ENCODE assay signal across 35 mouse cellular contexts in the genomic region with DNA sequence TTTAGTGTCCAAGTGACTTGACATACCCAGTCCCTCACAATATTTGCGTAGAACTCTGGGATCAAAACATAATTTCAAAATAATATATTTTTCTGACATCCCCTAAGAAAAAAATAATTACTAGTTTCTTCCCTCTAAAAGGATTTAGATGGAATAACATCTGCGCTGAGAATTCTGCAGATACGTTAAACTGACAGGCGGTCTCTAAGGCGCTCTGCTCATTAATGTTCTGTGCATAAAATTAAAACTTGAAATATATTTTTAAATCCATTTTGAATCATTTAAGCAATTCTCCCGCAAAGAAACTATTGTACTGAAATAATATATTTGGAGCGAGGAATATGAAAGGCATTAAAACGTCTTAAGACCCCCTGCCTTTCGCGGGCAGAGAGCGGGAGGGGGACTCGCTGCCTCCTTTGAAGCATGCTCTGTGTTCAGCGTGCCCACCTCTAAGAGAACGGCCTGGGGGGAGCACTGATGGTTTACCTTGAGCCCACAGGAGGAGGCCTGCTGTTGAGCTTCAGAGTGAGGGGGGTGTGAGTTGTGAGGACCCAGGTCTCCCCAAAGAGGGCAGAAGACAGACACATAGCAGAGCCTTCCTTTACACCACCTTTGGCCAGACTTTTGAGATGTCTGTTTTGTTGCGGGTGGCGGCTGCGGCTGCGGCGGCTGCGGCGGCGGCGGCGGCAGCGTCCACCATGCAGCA. TPM values are rescaled to one million over a fixed set of nuclear protein-coding genes. Genes with fewer than 3 reads are reported as not detected.
DNase-seq lines count a peak whose midpoint lies in the region; ATAC-seq and TF ChIP-seq lines count a peak whose summit lies in the region.
"Had no signal": no experiment of that assay in that cellular context is flagged by ENCODE, and none has a peak within 500 bp of the region (broad histone marks: within the 10 kb centered on the region; RNA-seq: fewer than 3 reads in every experiment).

No protein-coding gene starts in this region.

- no peak for TF ChIP-seq POLR2A in ES-Bruce4 (IDR thresholded peaks at IDR 0.05; ENCODE audit: insufficient read depth, low read length)

- H3K27me3 ChIP-seq in hindbrain, embryonic 10.5 days (ENCODE audit: insufficient read depth, poor library complexity, severe bottlenecking): no peaks in the 10 kb centered on the region
- no peaks in the 10 kb centered on the region for H3K27me3 ChIP-seq in hindbrain, embryonic 12.5 days
- no peaks in the 10 kb centered on the region for H3K27me3 ChIP-seq in ES-Bruce4 (ENCODE audit: control insufficient read depth, insufficient read depth, low read length, poor library complexity, severe bottlenecking)
- no peaks in the 10 kb centered on the region for H3K27me3 ChIP-seq in embryonic facial prominence, embryonic 15.5 days
- no peaks in the 10 kb centered on the region for H3K27me3 ChIP-seq in midbrain, embryonic 16.5 days (ENCODE audit: control insufficient read depth, insufficient read depth, low read depth, low read length)
- H3K27me3 ChIP-seq: liver, embryonic 15.5 days; lung, embryonic 15.5 days; neural tube, embryonic 13.5 days had no signal

- no peak overlapping the region for H3K4me3 ChIP-seq in hindbrain, embryonic 10.5 days
- no peak overlapping the region for H3K4me3 ChIP-seq in hindbrain, embryonic 12.5 days
- peak overlapping the region; percentile 4; the same call in 1 of the 2 replicates for H3K4me3 ChIP-seq in ES-Bruce4 (ENCODE audit: low read depth, low read length)
- H3K4me3 ChIP-seq in embryonic facial prominence, embryonic 15.5 days (replicated peaks): no peak overlapping the region
- H3K4me3 ChIP-seq in midbrain, embryonic 16.5 days (ENCODE audit: low read depth, low read length): no peak overlapping the region
- H3K4me3 ChIP-seq: heart, adult 2 months; heart, embryonic 13.5 days; limb, embryonic 10.5 days; liver, embryonic 15.5 days; lung, embryonic 15.5 days; myocyte; neural tube, embryonic 13.5 days had no signal

- 0 out of 2 replicates have a peak overlapping the region, but pooled peaks have one; percentile 13 for H3K27ac ChIP-seq in hindbrain, embryonic 10.5 days
- H3K27ac ChIP-seq in hindbrain, embryonic 12.5 days: no peak overlapping the region
- no peak overlapping the region for H3K27ac ChIP-seq in ES-Bruce4 (ENCODE audit: insufficient read depth, low read length)
- 0 out of 2 replicates have a peak overlapping the region, but pooled peaks have one; percentile 11 for H3K27ac ChIP-seq in embryonic facial prominence, embryonic 15.5 days (replicated peaks)
- H3K27ac ChIP-seq in midbrain, embryonic 16.5 days (ENCODE audit: low read length): no peak overlapping the region
- H3K27ac ChIP-seq: heart, adult 2 months; limb, embryonic 10.5 days; liver, embryonic 15.5 days; lung, embryonic 15.5 days; neural tube, embryonic 13.5 days had no signal

- no peak for ATAC-seq in hindbrain, embryonic 12.5 days (ENCODE audit: low FRiP score)
- ATAC-seq in embryonic facial prominence, embryonic 15.5 days (ENCODE audit: insufficient number of reproducible peaks, low FRiP score, low TSS enrichment, low read depth): no peak
- ATAC-seq in midbrain, embryonic 16.5 days: 0 out of 2 replicates have a peak, but pooled peaks have one; percentile 28
- ATAC-seq: activated CD4-positive, CD25-positive, alpha-beta regulatory T cell, adult 4 months; inflammation-experienced regulatory T-cells, adult 6 months had no signal

- no peaks in the 10 kb centered on the region for H3K36me3 ChIP-seq in hindbrain, embryonic 10.5 days
- H3K36me3 ChIP-seq in hindbrain, embryonic 12.5 days: no peaks in the 10 kb centered on the region
- H3K36me3 ChIP-seq in ES-Bruce4 (ENCODE audit: control insufficient read depth, insufficient read depth, low read length, poor library complexity, severe bottlenecking): no peaks in the 10 kb centered on the region
- no peaks in the 10 kb centered on the region for H3K36me3 ChIP-seq in embryonic facial prominence, embryonic 15.5 days
- no peaks in the 10 kb centered on the region for H3K36me3 ChIP-seq in midbrain, embryonic 16.5 days (ENCODE audit: control insufficient read depth, insufficient read depth, low read length)
- H3K36me3 ChIP-seq: heart, embryonic 13.5 days; limb, embryonic 10.5 days; liver, embryonic 15.5 days; lung, embryonic 15.5 days; neural tube, embryonic 13.5 days had no signal

- no peak overlapping the region for H3K9ac ChIP-seq in hindbrain, embryonic 12.5 days
- H3K9ac ChIP-seq in ES-Bruce4 (ENCODE audit: low read depth, poor library complexity, severe bottlenecking): peak overlapping the region; percentile 31; the same call in 1 of the 2 replicates
- H3K9ac ChIP-seq in embryonic facial prominence, embryonic 15.5 days: no peak overlapping the region
- no peak overlapping the region for H3K9ac ChIP-seq in midbrain, embryonic 16.5 days (ENCODE audit: low read depth, low read length)
- H3K9ac ChIP-seq: heart, embryonic 13.5 days; liver, embryonic 15.5 days; lung, embryonic 15.5 days; neural tube, embryonic 13.5 days had no signal

- no peak for DNase-seq in hindbrain, embryonic 10.5 days (ENCODE audit: low spot score)
- no peak for DNase-seq in layer of hippocampus, adult 8-10 months (ENCODE audit: low spot score in 2 of 2)
- DNase-seq in spleen, postnatal 4 days (ENCODE audit: low spot score in 2 of 2): no peak
- DNase-seq: adrenal gland, adult 8-10 months; B cell, adult 2 months; cerebellum, adult 8-10 months; cerebellum, postnatal 36 days; embryo, embryonic 11 days; gastrocnemius, postnatal 36 days; heart, adult 2 months; heart, postnatal 14 days; kidney, adult 2 months; kidney, postnatal 14 days; liver; lung, postnatal 36 days; retina, postnatal 1 day; right cerebral cortex, postnatal 25 days; spleen, adult 18-20 months; thymus, postnatal 14 days had no signal

- H3K4me1 ChIP-seq in hindbrain, embryonic 10.5 days (replicated peaks): peaks cover 11% of the 10 kb centered on the region
- H3K4me1 ChIP-seq in hindbrain, embryonic 12.5 days: peaks cover 3% of the 10 kb centered on the region
- H3K4me1 ChIP-seq in ES-Bruce4 (ENCODE audit: control insufficient read depth, insufficient read depth, low read length): no peaks in the 10 kb centered on the region
- peaks cover 19% of the 10 kb centered on the region; the same call in 1 of the 2 replicates for H3K4me1 ChIP-seq in embryonic facial prominence, embryonic 15.5 days
- no peaks in the 10 kb centered on the region for H3K4me1 ChIP-seq in midbrain, embryonic 16.5 days (ENCODE audit: control insufficient read depth, insufficient read depth, low read length)
- H3K4me1 ChIP-seq: limb, embryonic 10.5 days; liver, embryonic 15.5 days; lung, embryonic 15.5 days had no signal

- TF ChIP-seq CTCF in ES-Bruce4 (IDR thresholded peaks at IDR 0.05; ENCODE audit: low read depth, low read length): no peak

- no peak for TF ChIP-seq EP300 in ES-Bruce4 (IDR thresholded peaks at IDR 0.05; ENCODE audit: insufficient read depth, low read depth, low read length)

- 87% methylated on average over 25 of the region's 25 CpGs for WGBS in hindbrain, embryonic 10.5 days
- WGBS in hindbrain, embryonic 12.5 days: 86% methylated on average over 24 of the region's 25 CpGs
- WGBS in embryonic facial prominence, embryonic 15.5 days: 65% methylated on average over 25 of the region's 25 CpGs
- 67% methylated on average over 25 of the region's 25 CpGs for WGBS in midbrain, embryonic 16.5 days

- H3K9me3 ChIP-seq in hindbrain, embryonic 10.5 days: no peaks in the 10 kb centered on the region
- H3K9me3 ChIP-seq in hindbrain, embryonic 12.5 days (replicated peaks): no peaks in the 10 kb centered on the region
- no peaks in the 10 kb centered on the region for H3K9me3 ChIP-seq in ES-Bruce4 (replicated peaks; ENCODE audit: control insufficient read depth, insufficient read depth, low read length, poor library complexity, severe bottlenecking)
- H3K9me3 ChIP-seq in embryonic facial prominence, embryonic 15.5 days (replicated peaks): no peaks in the 10 kb centered on the region
- no peaks in the 10 kb centered on the region for H3K9me3 ChIP-seq in midbrain, embryonic 16.5 days (replicated peaks; ENCODE audit: control insufficient read depth, low read length, poor library complexity, severe bottlenecking)
- H3K9me3 ChIP-seq: limb, embryonic 10.5 days; liver, embryonic 15.5 days; lung, embryonic 15.5 days; neural tube, embryonic 13.5 days had no signal

- H3K4me2 ChIP-seq in hindbrain, embryonic 12.5 days (replicated peaks): no peak overlapping the region
- no peak overlapping the region for H3K4me2 ChIP-seq in embryonic facial prominence, embryonic 15.5 days (replicated peaks)
- no peak overlapping the region for H3K4me2 ChIP-seq in midbrain, embryonic 16.5 days (ENCODE audit: low read length)
- H3K4me2 ChIP-seq: heart, embryonic 13.5 days; liver, embryonic 15.5 days; lung, embryonic 15.5 days; neural tube, embryonic 13.5 days had no signal

RNA-seq across cellular contexts. Expression of gene 1700021F07Rik, which starts 6.1 kb away (rescaled TPM):
- polyA plus RNA-seq in hindbrain, embryonic 10.5 days (2016; fragmentation: Nextera tagmentation; extraction: Ambion mirVana): not detected in 2 replicates
- polyA plus RNA-seq in hindbrain, embryonic 12.5 days (2016; fragmentation: Nextera tagmentation; extraction: Ambion mirVana): not detected in 2 replicates
- polyA plus RNA-seq in ES-Bruce4 (2011; ENCODE audit: insufficient read depth, insufficient read length, low read depth, missing spikeins): not detected in 2 replicates
- polyA plus RNA-seq in embryonic facial prominence, embryonic 15.5 days (2015; fragmentation: Nextera tagmentation; extraction: Ambion mirVana): not detected in 2 replicates
- not detected in 2 replicates for polyA plus RNA-seq in midbrain, embryonic 16.5 days (2015; fragmentation: Nextera tagmentation; extraction: Ambion mirVana)
- total RNA-seq in layer of hippocampus, adult 8-10 months (2022): not detected
- total RNA-seq: adrenal gland, adult 8-10 months; CH12.LX; gastrocnemius, postnatal 36 days; heart, adult 2 months; heart, postnatal 14 days; layer of hippocampus, adult 18-20 months; layer of hippocampus, postnatal 25 days had no signal
- polyA plus RNA-seq: activated CD4-positive, CD25-positive, alpha-beta regulatory T cell, adult 4 months; heart, adult 2 months; heart, embryonic 13.5 days; inflammation-experienced regulatory T-cells, adult 6 months; kidney, adult 2 months; limb, embryonic 10.5 days; liver, embryonic 15.5 days; lung, embryonic 15.5 days; myocyte; neural tube, embryonic 13.5 days; stomach, embryonic 14.5 days had no signal

Comparison
In these comparisons a context has a peak if more than half of its experiments do, and no peak if none do; other contexts are left out.
1. H3K27ac ChIP-seq: peak in hindbrain, embryonic 10.5 days (single experiment) and embryonic facial prominence, embryonic 15.5 days (single experiment); none in hindbrain, embryonic 12.5 days (single experiment), ES-Bruce4 (single experiment) and midbrain, embryonic 16.5 days (single experiment).